ENCODE assay signal across 12 mouse cellular contexts in the genomic region with DNA sequence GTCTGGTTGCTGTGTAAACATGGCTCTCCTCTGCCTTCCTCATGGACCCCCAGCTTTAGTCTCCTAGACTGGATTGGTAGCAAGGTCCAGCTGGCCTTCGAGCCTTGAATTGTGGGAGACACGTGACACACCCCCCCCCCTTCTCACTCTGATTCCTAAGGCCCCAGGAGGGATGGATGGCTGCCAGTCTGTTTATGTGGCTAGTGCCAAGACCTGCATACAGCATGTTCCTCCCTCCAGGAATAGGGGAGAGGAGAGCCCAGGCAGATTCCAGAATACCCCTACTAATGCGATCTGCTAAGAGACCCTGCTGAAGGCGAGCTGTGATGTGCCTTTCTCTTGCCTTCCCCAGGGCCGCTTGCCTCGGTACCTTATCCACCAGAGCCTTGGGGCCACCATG. TPM values are rescaled to one million over a fixed set of nuclear protein-coding genes. Genes with fewer than 3 reads are reported as not detected.
DNase-seq lines count a peak whose midpoint lies in the region; ATAC-seq lines count a peak whose summit lies in the region.
"Had no signal": no experiment of that assay in that cellular context is flagged by ENCODE, and none has a peak within 500 bp of the region (broad histone marks: within the 10 kb centered on the region; RNA-seq: fewer than 3 reads in every experiment).

No protein-coding gene starts in this region.

- peaks cover 51% of the 10 kb centered on the region for H3K36me3 ChIP-seq in kidney, embryonic 16.5 days (ENCODE audit: insufficient read depth, low read length)

- WGBS in kidney, embryonic 16.5 days: 76% methylated on average over 6 of the region's 6 CpGs

- H3K4me1 ChIP-seq in kidney, embryonic 16.5 days (ENCODE audit: insufficient read depth, low read length): 0 out of 2 replicates have a peak, but pooled peaks cover 4% of the 10 kb centered on the region
- H3K4me1 ChIP-seq: liver, embryonic 15.5 days; megakaryocyte, embryonic 14.5 days had no signal

- H3K9ac ChIP-seq in kidney, embryonic 16.5 days (replicated peaks; ENCODE audit: low read length): no peak overlapping the region
- H3K9ac ChIP-seq: embryonic facial prominence, embryonic 15.5 days; liver, embryonic 15.5 days had no signal

- H3K4me2 ChIP-seq in kidney, embryonic 16.5 days (replicated peaks; ENCODE audit: low read depth, low read length): no peak overlapping the region
- H3K4me2 ChIP-seq: embryonic facial prominence, embryonic 15.5 days; liver, embryonic 15.5 days had no signal

- no peak for ATAC-seq in kidney, embryonic 16.5 days (ENCODE audit: low FRiP score, low TSS enrichment)

- peaks cover 3% of the 10 kb centered on the region; the same call in 1 of the 2 replicates for H3K27me3 ChIP-seq in kidney, embryonic 16.5 days (ENCODE audit: insufficient read depth, low read length)

- no peak overlapping the region for H3K4me3 ChIP-seq in kidney, embryonic 16.5 days (ENCODE audit: low read length)
- H3K4me3 ChIP-seq: embryonic facial prominence, embryonic 15.5 days; liver, embryonic 15.5 days; megakaryocyte, embryonic 14.5 days had no signal

- no peak overlapping the region for H3K27ac ChIP-seq in kidney, embryonic 16.5 days (ENCODE audit: low read length)
- H3K27ac ChIP-seq: liver, embryonic 15.5 days had no signal

- DNase-seq in kidney, adult 11 months: peak; percentile 58
- peak; percentile 62 to 72 for DNase-seq in cerebellum, adult 18-20 months
- DNase-seq in cerebellum, postnatal 10 days: peak; percentile 96
- DNase-seq in heart, postnatal 4 days: peak; percentile 71
- no peak for DNase-seq in liver
- DNase-seq in urinary bladder, adult 18-20 months (ENCODE audit: low spot score in 2 of 2): no peak
- DNase-seq: right cerebral cortex, postnatal 4 days had no signal

- no peaks in the 10 kb centered on the region for H3K9me3 ChIP-seq in kidney, embryonic 16.5 days (ENCODE audit: low read length)
- H3K9me3 ChIP-seq: embryonic facial prominence, embryonic 15.5 days; liver, embryonic 15.5 days; megakaryocyte, embryonic 14.5 days had no signal

RNA-seq across cellular contexts. Expression of gene Tcap, which starts 3.5 kb away (rescaled TPM):
- 2.4 and 2.7 TPM in 2 replicates for polyA plus RNA-seq in kidney, embryonic 16.5 days (2015; fragmentation: Nextera tagmentation; extraction: Ambion mirVana)
- total RNA-seq in heart, postnatal 4 days (2021): 100 to 1,000 TPM; 163 to 192 TPM
- polyA plus RNA-seq: testis, adult 2 months had no signal

RNA-seq across cellular contexts. Expression of gene Pnmt, which starts 6.1 kb away (rescaled TPM):
- 2.5 and 2.8 TPM in 2 replicates for polyA plus RNA-seq in kidney, embryonic 16.5 days (2015; fragmentation: Nextera tagmentation; extraction: Ambion mirVana)
- not detected for total RNA-seq in heart, postnatal 4 days (2021)
- polyA plus RNA-seq: liver, embryonic 15.5 days had no signal

RNA-seq across cellular contexts. Expression of gene Pgap3, which starts 20.2 kb away (rescaled TPM):
- polyA plus RNA-seq in kidney, embryonic 16.5 days (2015; fragmentation: Nextera tagmentation; extraction: Ambion mirVana): 17.6 and 22.3 TPM in 2 replicates
- total RNA-seq in heart, postnatal 4 days (2021): 10 to 100 TPM; 19.6 to 20.5 TPM

RNA-seq across cellular contexts. Expression of gene Stard3, which starts 21.9 kb away (rescaled TPM):
- polyA plus RNA-seq in kidney, embryonic 16.5 days (2015; fragmentation: Nextera tagmentation; extraction: Ambion mirVana): 62.0 and 62.4 TPM in 2 replicates
- total RNA-seq in heart, postnatal 4 days (2021): 10 to 100 TPM; 21.3 to 21.8 TPM

RNA-seq across cellular contexts. Expression of gene Ppp1r1b, which starts 31.9 kb away (rescaled TPM):
- 5.4 and 5.8 TPM in 2 replicates for polyA plus RNA-seq in kidney, embryonic 16.5 days (2015; fragmentation: Nextera tagmentation; extraction: Ambion mirVana)
- total RNA-seq in heart, postnatal 4 days (2021): 10 to 100 TPM; 19.1 to 21.2 TPM

Comparison
In these comparisons a context has a peak if more than half of its experiments do, and no peak if none do; other contexts are left out.
1. DNase-seq: peak in kidney, adult 11 months (single experiment), cerebellum, adult 18-20 months (2 of 2), cerebellum, postnatal 10 days (2 of 2) and heart, postnatal 4 days (single experiment); none in liver (single experiment) and urinary bladder, adult 18-20 months (0 of 2).